Mouse (Mus musculus) midbrain, postnatal 0 days (tissue): ENCODE data around the gene Card9. TPM values are rescaled to one million over a fixed set of nuclear protein-coding genes. Genes with fewer than 3 reads are reported as not detected.
A peak's percentile ranks its signal among the peaks of the same experiment; 100 is the strongest.

Experiments
- ATAC-seq: fragments of 200-750 bp; cut with Nextera tagmentation; 2 replicates; pipeline ENCODE4 v1.8.0; 2017; ENCODE audit warnings: moderate number of reproducible peaks, mild to moderate bottlenecking, moderate TSS enrichment, moderate library complexity; ENCODE audit not compliant: low FRiP score
- DNase-seq: peaks from one replicate; pipeline ENCODE4 v3.0.0-alpha.2; 2015; ENCODE audit warnings: low spot score
- H3K27ac ChIP-seq: fragments of 300-500 bp; sonication (generic); 2 replicates; pipeline ENCODE4 v1.5.1; 2014; ENCODE audit warnings: low read depth, mild to moderate bottlenecking, low read length, mixed read lengths
- H3K27me3 ChIP-seq: fragments of 300-500 bp; sonication (generic); 2 replicates; pipeline ENCODE4 v1.6.1; 2014; ENCODE audit warnings: low read length, control low read depth, mixed read lengths; ENCODE audit not compliant: insufficient read depth
- H3K36me3 ChIP-seq: fragments of 300-500 bp; sonication (generic); 2 replicates; pipeline ENCODE4 v1.6.1; 2014; ENCODE audit warnings: low read length, control low read depth, mixed read lengths; ENCODE audit not compliant: insufficient read depth
- H3K4me1 ChIP-seq: fragments of 300-500 bp; sonication (generic); 2 replicates; pipeline ENCODE4 v1.6.1; 2014; ENCODE audit warnings: mild to moderate bottlenecking, control low read depth, antibody characterized with exemption, low read length, mixed read lengths; ENCODE audit not compliant: insufficient read depth
- H3K4me2 ChIP-seq: fragments of 300-500 bp; sonication (generic); 2 replicates; pipeline ENCODE4 v1.6.1; 2014; ENCODE audit warnings: low read depth, mild to moderate bottlenecking, low read length, mixed read lengths; ENCODE audit not compliant: poor library complexity, severe bottlenecking
- H3K4me3 ChIP-seq: fragments of 300-500 bp; sonication (generic); 2 replicates; pipeline ENCODE4 v1.5.1; 2014; ENCODE audit warnings: low read depth, mild to moderate bottlenecking, low read length, moderate library complexity
- H3K9ac ChIP-seq: fragments of 300-500 bp; sonication (generic); replicated peaks from 2 replicates; pipeline ENCODE4 v1.6.1; 2014; ENCODE audit warnings: mild to moderate bottlenecking, low read length, moderate library complexity, mixed read lengths; ENCODE audit not compliant: poor library complexity, severe bottlenecking
- H3K9me3 ChIP-seq: fragments of 300-500 bp; sonication (generic); 2 replicates; pipeline ENCODE4 v1.6.1; 2016; ENCODE audit warnings: low read length, control low read depth
- CTCF ChIP-seq: IDR thresholded peaks from 2 replicates; pipeline ENCODE4 v1.5.1; 2016; ENCODE audit warnings: antibody characterized with exemption, mild to moderate bottlenecking
- WGBS: fragments of 180-500 bp; shearing (Covaris S2); extraction: QIAGEN DNeasy Blood & Tissue Kit; methylation state at CpG from one replicate; pipeline ENCODE4 v1.1.7; 2014; 5-methylcytosine and 5-hydroxymethylcytosine counted together
- polyA plus RNA-seq: library from polyadenylated mRNA; unstranded; fragments of >200 nt; fragmentation: Nextera tagmentation; extraction: Ambion mirVana; gene quantifications from 2 replicates; pipeline ENCODE4 v1.2.1, GENCODE M21; 2015
- total RNA-seq: library from RNA; depleted of rRNA; stranded (reverse); fragments of >200 nt; gene quantifications from 2 replicates; pipeline ENCODE4 v1.2.3, GENCODE M21; 2014; rRNA removed

Card9 gene
- total and polyA plus RNA-seq, 2 experiments from 2014 or later = 1.6 to 11.9 TPM

- WGBS = 12% methylated on average over 10 of the region's 10 CpGs
- no peaks in the 10 kb centered on the region for H3K9me3 ChIP-seq
- H3K27me3 ChIP-seq = no peaks in the 10 kb centered on the region
- TF ChIP-seq CTCF = no peak
- DNase-seq (peak; percentile 47), ATAC-seq (peak; percentile 67)
- H3K4me1 ChIP-seq = no peaks in the 10 kb centered on the region
- no peak overlapping the region for H3K4me3 ChIP-seq
- H3K27ac ChIP-seq = peak overlapping the region; percentile 1; the same call in 1 of the 2 replicates
- H3K9ac ChIP-seq = no peak overlapping the region
- no peak overlapping the region for H3K4me2 ChIP-seq
- H3K36me3 ChIP-seq = no peaks in the 10 kb centered on the region
Observed at GRCm38 (mm10) chr2:26309739-26310138, 51.0 kb downstream of the Card9 start.

- 90% methylated on average over 3 of the region's 3 CpGs for WGBS
- H3K36me3 ChIP-seq = no peaks in the 10 kb centered on the region
- no peak overlapping the region for H3K4me3 ChIP-seq
- TF ChIP-seq CTCF = no peak
- H3K4me1 ChIP-seq = no peaks in the 10 kb centered on the region
- DNase-seq = no peak
- H3K27me3 ChIP-seq = no peaks in the 10 kb centered on the region
- ATAC-seq = no peak
- H3K27ac ChIP-seq = no peak overlapping the region
- H3K9me3 ChIP-seq = no peaks in the 10 kb centered on the region
- no peak overlapping the region for H3K4me2 ChIP-seq
- H3K9ac ChIP-seq = no peak overlapping the region
Observed at GRCm38 (mm10) chr2:26306702-26307101, 54.0 kb downstream of the Card9 start.

- no peaks in the 10 kb centered on the region for H3K36me3 ChIP-seq
- no peak overlapping the region for H3K9ac ChIP-seq
- 67% methylated on average over 2 of the region's 2 CpGs for WGBS
- DNase-seq (no peak), ATAC-seq (no peak)
- H3K4me2 ChIP-seq = no peak overlapping the region
- no peak for TF ChIP-seq CTCF
- no peaks in the 10 kb centered on the region for H3K9me3 ChIP-seq
- no peaks in the 10 kb centered on the region for H3K4me1 ChIP-seq
- H3K4me3 ChIP-seq = no peak overlapping the region
- no peak overlapping the region for H3K27ac ChIP-seq
- H3K27me3 ChIP-seq = no peaks in the 10 kb centered on the region
Observed at GRCm38 (mm10) chr2:26305555-26305954, 55.2 kb downstream of the Card9 start.

GRCm38 (mm10) chr2:26304711-26305110 is 56.0 kb downstream of the Card9 start:
- no peak overlapping the region for H3K4me2 ChIP-seq
- no peak for TF ChIP-seq CTCF
- no peaks in the 10 kb centered on the region for H3K36me3 ChIP-seq
- ATAC-seq (no peak), DNase-seq (no peak)
- H3K9ac ChIP-seq = no peak overlapping the region
- H3K4me3 ChIP-seq = no peak overlapping the region
- no peaks in the 10 kb centered on the region for H3K9me3 ChIP-seq
- H3K27ac ChIP-seq = no peak overlapping the region
- 82% methylated on average over 1 of the region's 1 CpGs for WGBS
- H3K4me1 ChIP-seq = peaks cover under 1% of the 10 kb centered on the region
- H3K27me3 ChIP-seq = no peaks in the 10 kb centered on the region

Other genes starting within 250 kb of the Card9 start
- 35.2 and 40.7 TPM in 2 replicates for gene Nacc2, start 237.7 kb downstream of the Card9 start, total RNA-seq
- 21.4 and 23.9 TPM in 2 replicates for gene Nacc2, start 237.7 kb downstream of the Card9 start, polyA plus RNA-seq
- 0.38 TPM in 1 of 2 replicates, not detected in the other for gene Lhx3, start 152.6 kb downstream of the Card9 start, total RNA-seq
- gene Lhx3, start 152.6 kb downstream of the Card9 start, polyA plus RNA-seq = 0.12 TPM in 1 of 2 replicates, not detected in the other
- 19.2 and 25.6 TPM in 2 replicates for gene Qsox2, start 123.4 kb downstream of the Card9 start, total RNA-seq
- gene Qsox2, start 123.4 kb downstream of the Card9 start, polyA plus RNA-seq = 8.4 and 9.9 TPM in 2 replicates
- 2.8 and 3.7 TPM in 2 replicates for gene Ccdc187, start 66.4 kb downstream of the Card9 start, total RNA-seq
- 0.16 and 0.23 TPM in 2 replicates for gene Ccdc187, start 66.4 kb downstream of the Card9 start, polyA plus RNA-seq
- 286 and 298 TPM in 2 replicates for gene Gpsm1, start 45.4 kb downstream of the Card9 start, total RNA-seq
- 162 and 163 TPM in 2 replicates for gene Gpsm1, start 45.4 kb downstream of the Card9 start, polyA plus RNA-seq
- 27.4 and 34.3 TPM in 2 replicates for gene Dnlz, start 8.8 kb downstream of the Card9 start, total RNA-seq
- gene Dnlz, start 8.8 kb downstream of the Card9 start, polyA plus RNA-seq = 24.1 and 26.0 TPM in 2 replicates
- 44.7 and 66.4 TPM in 2 replicates for gene Snapc4, start 19.7 kb upstream of the Card9 start, total RNA-seq
- gene Snapc4, start 19.7 kb upstream of the Card9 start, polyA plus RNA-seq = 27.8 and 29.1 TPM in 2 replicates
- 157 and 162 TPM in 2 replicates for gene Entr1, start 28.4 kb upstream of the Card9 start, total RNA-seq
- 144 and 156 TPM in 2 replicates for gene Entr1, start 28.4 kb upstream of the Card9 start, polyA plus RNA-seq
- 64.8 and 71.1 TPM in 2 replicates for gene Pmpca, start 28.4 kb upstream of the Card9 start, total RNA-seq
- gene Pmpca, start 28.4 kb upstream of the Card9 start, polyA plus RNA-seq = 85.1 and 91.9 TPM in 2 replicates
- gene Inpp5e, start 48.3 kb upstream of the Card9 start, total RNA-seq = 29.0 and 32.2 TPM in 2 replicates
- 16.5 and 18.2 TPM in 2 replicates for gene Inpp5e, start 48.3 kb upstream of the Card9 start, polyA plus RNA-seq
- 63.3 and 76.7 TPM in 2 replicates for gene Sec16a, start 84.3 kb upstream of the Card9 start, total RNA-seq
- 9.9 and 12.6 TPM in 2 replicates for gene Sec16a, start 84.3 kb upstream of the Card9 start, polyA plus RNA-seq
- 48.9 and 65.8 TPM in 2 replicates for gene Notch1, start 155.7 kb upstream of the Card9 start, total RNA-seq
- 6.8 and 7.6 TPM in 2 replicates for gene Notch1, start 155.7 kb upstream of the Card9 start, polyA plus RNA-seq
- 69.9 and 83.0 TPM in 2 replicates for gene Egfl7, start 219.1 kb upstream of the Card9 start, total RNA-seq
- gene Egfl7, start 219.1 kb upstream of the Card9 start, polyA plus RNA-seq = 63.2 and 70.9 TPM in 2 replicates
- gene Gm20532, start 225.7 kb upstream of the Card9 start, total RNA-seq = not detected in 2 replicates
- gene Gm20532, start 225.7 kb upstream of the Card9 start, polyA plus RNA-seq = 0.25 TPM in 1 of 2 replicates, not detected in the other
- gene Agpat2, start 243.5 kb upstream of the Card9 start, total RNA-seq = 6.4 and 8.4 TPM in 2 replicates
- 5.0 and 6.3 TPM in 2 replicates for gene Agpat2, start 243.5 kb upstream of the Card9 start, polyA plus RNA-seq